Mouse (Mus musculus) brain, embryonic 14.5 days (tissue): ENCODE measurements around the gene Slc2a2.

ENCODE experiments used
- CTCF ChIP-seq: fragments of 200-500 bp; IDR thresholded peaks from 2 replicates; pipeline ENCODE4 v1.5.1; 2012; ENCODE audit warnings: inconsistent platforms, mild to moderate bottlenecking, moderate library complexity, borderline replicate concordance; ENCODE audit not compliant: insufficient read depth, insufficient read length; ENCODE audit errors: extremely low read depth
- POLR2A ChIP-seq: fragments of 200-500 bp; IDR thresholded peaks from 2 replicates; pipeline ENCODE4 v1.6.1; 2012; ENCODE audit warnings: mild to moderate bottlenecking, inconsistent platforms, borderline replicate concordance; ENCODE audit not compliant: poor library complexity, insufficient read depth, insufficient read length, severe bottlenecking; ENCODE audit errors: extremely low read depth

DNA sequence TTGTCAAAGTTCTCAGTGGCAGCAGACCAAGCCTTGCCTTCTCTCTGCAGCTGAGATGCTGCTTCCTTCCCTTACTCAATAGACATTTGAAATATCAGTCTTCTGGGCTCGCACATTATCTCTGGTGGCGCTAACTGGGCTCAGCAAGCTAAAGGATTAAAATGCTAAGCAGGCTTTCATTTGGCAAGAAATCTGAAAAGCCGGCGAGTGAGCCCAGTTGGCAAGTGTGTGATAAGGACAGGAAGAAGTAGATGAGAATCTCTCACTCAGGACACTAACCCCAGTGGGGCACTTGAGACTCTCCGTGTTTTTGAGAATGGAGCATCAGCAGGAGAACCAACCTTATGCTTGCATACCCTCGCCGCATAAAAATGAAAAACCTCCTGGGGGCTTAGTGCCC, 16.9 kb upstream of the Slc2a2 start:
- TF ChIP-seq CTCF (no peak), POLR2A (no peak)
